Mouse (Mus musculus): ENCODE data around the gene Ppp1r7. TPM values are rescaled to one million over a fixed set of nuclear protein-coding genes. Genes with fewer than 3 reads are reported as not detected.

Gene Ppp1r7
- polyA plus RNA-seq (2012; rRNA removed), result 4.6 and 5.3 TPM in 2 replicates

GRCm38 (mm10) chr1:93342648-93343503 lies at the start of gene Ppp1r7, which contains the start of gene Pask:
Gene Ppp1r7 (plus strand): TSS chr1:93342854.
Gene Pask (minus strand): TSS chr1:93343482.

GRCm38 (mm10) chr1:93305581-93306337 lies 36.9 kb upstream of the Ppp1r7 start, which contains the start of gene Mterf4:
Gene Mterf4 (minus strand): TSS chr1:93305915.

GRCm38 (mm10) chr1:93373665-93374064 lies 31.0 kb downstream of the Ppp1r7 start, which contains the start of gene Ano7:
Gene Ano7 (plus strand): TSS chr1:93373930.

Other genes starting within 250 kb of the Ppp1r7 start
- gene Kif1a, start 240.9 kb upstream of the Ppp1r7 start, polyA plus RNA-seq (2012; rRNA removed), result 0.07 and 0.10 TPM in 2 replicates
- 41.9 and 61.0 TPM in 2 replicates for gene Agxt, start 207.6 kb upstream of the Ppp1r7 start, polyA plus RNA-seq (2012; rRNA removed)
- 0.96 and 1.1 TPM in 2 replicates for gene 2310007B03Rik, start 181.9 kb upstream of the Ppp1r7 start, polyA plus RNA-seq (2012; rRNA removed)
- gene Crocc2, start 174.1 kb upstream of the Ppp1r7 start, polyA plus RNA-seq (2012; rRNA removed), result under 0.01 TPM in 2 replicates
- 0.45 and 0.46 TPM in 2 replicates for gene Sned1, start 107.0 kb upstream of the Ppp1r7 start, polyA plus RNA-seq (2012; rRNA removed)
- 10.2 TPM in 2 replicates for gene Mterf4, start 36.9 kb upstream of the Ppp1r7 start, polyA plus RNA-seq (2012; rRNA removed)
- gene Pask, start 628 bp downstream of the Ppp1r7 start, polyA plus RNA-seq (2012; rRNA removed), result 3.2 and 3.7 TPM in 2 replicates
- gene Ano7, start 31.1 kb downstream of the Ppp1r7 start, polyA plus RNA-seq (2012; rRNA removed), result 0.15 and 0.16 TPM in 2 replicates
- gene Hdlbp, start 136.0 kb downstream of the Ppp1r7 start, polyA plus RNA-seq (2012; rRNA removed), result 68.2 and 75.8 TPM in 2 replicates
- gene Farp2, start 169.2 kb downstream of the Ppp1r7 start, polyA plus RNA-seq (2012; rRNA removed), result 1.7 and 2.3 TPM in 2 replicates

Measured in liver, embryonic 18 days (tissue).